Mouse (Mus musculus) MEL (cell line): ENCODE measurements around the gene Tmem29. TPM values are rescaled to one million over a fixed set of nuclear protein-coding genes. Genes with fewer than 3 reads are reported as not detected.
"Not testable (repeated sequence)": the region's sequence is repeated elsewhere in the genome, so short reads cannot be mapped to it uniquely, and the experiment has no call there.

Source experiments
- DNase-seq: peaks from one replicate; pipeline ENCODE4 v3.0.0; 2011; ENCODE audit warnings: low read depth, low spot score
- H3K27ac ChIP-seq: 2 replicates; pipeline ENCODE4 v1.5.1; 2012; ENCODE audit warnings: low read depth, mild to moderate bottlenecking, control low read depth, low read length, moderate library complexity; ENCODE audit not compliant: control insufficient read depth
- H3K27me3 ChIP-seq, 2 experiments: fragments of 150-350 bp in 1 of 2; sonication (generic) in 1 of 2; 2 replicates each; pipeline ENCODE4 v1.6.1; 2012; ENCODE audit warnings: low read length in 2 of 2, mild to moderate bottlenecking in 2 of 2, improper control_type of control experiment in 1 of 2, moderate library complexity in 1 of 2; ENCODE audit not compliant: insufficient read depth in 2 of 2, control insufficient read depth in 1 of 2
- H3K36me3 ChIP-seq, 2 experiments: 2 replicates each; pipeline ENCODE4 v1.6.1; 2012 to 2014; ENCODE audit warnings: low read length in 2 of 2, improper control_type of control experiment in 1 of 2, inconsistent platforms in 1 of 2, mild to moderate bottlenecking in 1 of 2; ENCODE audit not compliant: insufficient read depth in 2 of 2, control insufficient read depth in 1 of 2
- H3K4me1 ChIP-seq, 2 experiments: fragments of 150-350 bp in 1 of 2; sonication (generic) in 1 of 2; 2 replicates each; pipeline ENCODE4 v1.6.1; 2012; ENCODE audit warnings: low read length in 2 of 2, improper control_type of control experiment in 1 of 2, mild to moderate bottlenecking in 1 of 2; ENCODE audit not compliant: insufficient read depth in 2 of 2, control insufficient read depth in 1 of 2
- H3K4me3 ChIP-seq, 2 experiments: fragments of 150-350 bp in 1 of 2; sonication (generic) in 1 of 2; 2 replicates each; pipeline ENCODE4 v1.5.1; 2012; ENCODE audit warnings: low read depth in 2 of 2, low read length in 2 of 2, mild to moderate bottlenecking in 2 of 2, moderate library complexity in 2 of 2, control low read depth in 1 of 2, improper control_type of control experiment in 1 of 2; ENCODE audit not compliant: control insufficient read depth in 1 of 2, insufficient read depth in 1 of 2
- H3K79me2 ChIP-seq: 2 replicates; pipeline ENCODE4 v1.6.1; 2012; ENCODE audit warnings: mild to moderate bottlenecking, low read length, moderate library complexity; ENCODE audit not compliant: control insufficient read depth, poor library complexity, insufficient read depth
- H3K9ac ChIP-seq: 2 replicates; pipeline ENCODE4 v1.6.1; 2012; ENCODE audit warnings: low read depth, mild to moderate bottlenecking, control low read depth, low read length, moderate library complexity; ENCODE audit not compliant: control insufficient read depth, poor library complexity, severe bottlenecking
- H3K9me3 ChIP-seq: fragments of 150-350 bp; sonication (generic); replicated peaks from 2 replicates; pipeline ENCODE4 v1.6.1; 2012; ENCODE audit warnings: mild to moderate bottlenecking, low read length, improper control_type of control experiment, moderate library complexity; ENCODE audit not compliant: insufficient read depth
- BHLHE40 ChIP-seq: IDR thresholded peaks from 2 replicates; pipeline ENCODE4 v1.6.1; 2012; ENCODE audit warnings: low read depth, mild to moderate bottlenecking, inconsistent platforms, low read length, improper control_type of control experiment, borderline replicate concordance
- CHD2 ChIP-seq: IDR thresholded peaks from 2 replicates; pipeline ENCODE4 v1.6.1; 2011; ENCODE audit warnings: low read length, improper control_type of control experiment
- E2F4 ChIP-seq: IDR thresholded peaks from 2 replicates; pipeline ENCODE4 v1.6.1; 2011; ENCODE audit warnings: low read depth, low read length, improper control_type of control experiment, borderline replicate concordance
- EP300 ChIP-seq, 2 experiments: IDR thresholded peaks; 2 replicates each; pipeline ENCODE4 v1.6.1; 2011; ENCODE audit warnings: improper control_type of control experiment in 2 of 2, low read length in 2 of 2, low read depth in 1 of 2, mild to moderate bottlenecking in 1 of 2
- ETS1 ChIP-seq: IDR thresholded peaks from 2 replicates; pipeline ENCODE4 v1.6.1; 2012; ENCODE audit warnings: low read depth, mild to moderate bottlenecking, inconsistent platforms, low read length, improper control_type of control experiment, moderate library complexity
- GABPA ChIP-seq: IDR thresholded peaks from 2 replicates; pipeline ENCODE4 v1.6.1; 2012; ENCODE audit warnings: low read depth, mild to moderate bottlenecking, inconsistent platforms, low read length, improper control_type of control experiment, moderate library complexity
- GATA1 ChIP-seq: IDR thresholded peaks from 2 replicates; pipeline ENCODE4 v1.6.1; 2011; ENCODE audit warnings: low read depth, low read length, improper control_type of control experiment
- HCFC1 ChIP-seq: IDR thresholded peaks from 2 replicates; pipeline ENCODE4 v1.6.1; 2012; ENCODE audit warnings: low read depth, mild to moderate bottlenecking, inconsistent platforms, low read length, improper control_type of control experiment, moderate library complexity
- JUND ChIP-seq: IDR thresholded peaks from 2 replicates; pipeline ENCODE4 v1.6.1; 2011; ENCODE audit warnings: low read depth, mild to moderate bottlenecking, improper control_type of control experiment, low read length
- KAT2A ChIP-seq: conservative IDR thresholded peaks from 2 replicates; pipeline ENCODE4 v1.6.1; 2012; ENCODE audit warnings: low read depth, low read length, improper control_type of control experiment, inconsistent platforms
- MAFK ChIP-seq: IDR thresholded peaks from 2 replicates; pipeline ENCODE4 v1.6.1; 2011; ENCODE audit warnings: low read depth, mild to moderate bottlenecking, low read length, improper control_type of control experiment, borderline replicate concordance
- MAX ChIP-seq: IDR thresholded peaks from 2 replicates; pipeline ENCODE4 v1.6.1; 2011; ENCODE audit warnings: low read length, improper control_type of control experiment
- MAZ ChIP-seq: IDR thresholded peaks from 2 replicates; pipeline ENCODE4 v1.6.1; 2012; ENCODE audit warnings: low read depth, mild to moderate bottlenecking, inconsistent platforms, low read length, improper control_type of control experiment
- MEF2A ChIP-seq: IDR thresholded peaks from 2 replicates; pipeline ENCODE4 v1.6.1; 2014; ENCODE audit warnings: low read depth, mild to moderate bottlenecking, inconsistent platforms, low read length, improper control_type of control experiment; ENCODE audit not compliant: poor library complexity, insufficient replicate concordance, severe bottlenecking; ENCODE audit errors: extremely low read depth
- MXI1 ChIP-seq: IDR thresholded peaks from 2 replicates; pipeline ENCODE4 v1.6.1; 2011; ENCODE audit warnings: mild to moderate bottlenecking, low read depth, low read length, improper control_type of control experiment
- POLR2A ChIP-seq, 2 experiments: IDR thresholded peaks; 2 replicates each; pipeline ENCODE4 v1.6.1; 2011 to 2012; ENCODE audit warnings: low read length in 2 of 2, mild to moderate bottlenecking in 2 of 2, control low read depth in 1 of 2, improper control_type of control experiment in 1 of 2, low read depth in 1 of 2, moderate library complexity in 1 of 2; ENCODE audit not compliant: control insufficient read depth in 1 of 2, insufficient read depth in 1 of 2, poor library complexity in 1 of 2
- POLR2AphosphoS2 ChIP-seq: IDR thresholded peaks from 2 replicates; pipeline ENCODE4 v1.6.1; 2011; ENCODE audit warnings: low read length, improper control_type of control experiment
- POLR2AphosphoS5 ChIP-seq: IDR thresholded peaks from 2 replicates; pipeline ENCODE4 v1.6.1; 2012; ENCODE audit warnings: low read depth, borderline replicate concordance, mild to moderate bottlenecking, inconsistent platforms, low read length, moderate library complexity, mixed read lengths
- RAD21 ChIP-seq: IDR thresholded peaks from 2 replicates; pipeline ENCODE4 v1.6.1; 2011; ENCODE audit warnings: mild to moderate bottlenecking, low read depth, low read length, improper control_type of control experiment
- RCOR1 ChIP-seq: IDR thresholded peaks from 2 replicates; pipeline ENCODE4 v1.6.1; 2012; ENCODE audit warnings: low read depth, mild to moderate bottlenecking, inconsistent platforms, low read length, improper control_type of control experiment
- TAL1 ChIP-seq: IDR thresholded peaks from 2 replicates; pipeline ENCODE4 v1.6.1; 2012; ENCODE audit warnings: mild to moderate bottlenecking, inconsistent platforms, low read length, moderate library complexity, mixed read lengths
- TBP ChIP-seq: IDR thresholded peaks from 2 replicates; pipeline ENCODE4 v1.8.0; 2011; ENCODE audit warnings: low read depth, low read length, improper control_type of control experiment
- TCF12 ChIP-seq: IDR thresholded peaks from 2 replicates; pipeline ENCODE4 v1.6.1; 2014; ENCODE audit warnings: low read depth, mild to moderate bottlenecking, inconsistent platforms, low read length, improper control_type of control experiment, moderate library complexity
- UBTF ChIP-seq: IDR thresholded peaks from 2 replicates; pipeline ENCODE4 v1.6.1; 2012; ENCODE audit warnings: low read depth, mild to moderate bottlenecking, inconsistent platforms, low read length, improper control_type of control experiment, moderate library complexity, borderline replicate concordance; ENCODE audit not compliant: insufficient read depth
- USF1 ChIP-seq: IDR thresholded peaks from 2 replicates; pipeline ENCODE4 v1.6.1; 2014; ENCODE audit warnings: low read depth, mild to moderate bottlenecking, inconsistent platforms, low read length, improper control_type of control experiment, moderate library complexity
- ZNF384 ChIP-seq: IDR thresholded peaks from 2 replicates; pipeline ENCODE4 v1.6.1; 2012; ENCODE audit warnings: low read depth, mild to moderate bottlenecking, inconsistent platforms, low read length, improper control_type of control experiment
- polyA plus RNA-seq, 2 experiments: library from polyadenylated mRNA; stranded (reverse) in 1 of 2; unstranded in 1 of 2; fragments of >175 nt in 1 of 2; fragments of >200 nt in 1 of 2; gene quantifications; 2 replicates each; pipeline versions ENCODE4 v1.2.1 to v1.2.4; 2012; ENCODE audit warnings: low replicate concordance in 2 of 2, low read depth in 1 of 2; ENCODE audit not compliant: insufficient read length in 2 of 2, insufficient read depth in 1 of 2, missing spikeins in 1 of 2
- total RNA-seq: library from RNA; depleted of rRNA; stranded (reverse); fragments of 300-350 nt; gene quantifications from 2 replicates; pipeline ENCODE4 v1.2.3, GENCODE M21; 2012

Gene Tmem29
- total and polyA plus RNA-seq, 3 experiments: 37.1 to 66.5 TPM; not detected in 1

GRCm38 (mm10) chrX:150486314-150487030 lies 27.5 kb upstream of the Tmem29 start:
- H3K27me3 ChIP-seq, H3K79me2 ChIP-seq, DNase-seq, H3K9me3 ChIP-seq, H3K4me1 ChIP-seq, H3K9ac ChIP-seq, H3K36me3 ChIP-seq: not testable (repeated sequence)
- peak overlapping the region; percentile 31 to 48; a peak in 3 of 4 replicates for H3K4me3 ChIP-seq
- peak overlapping the region; percentile 49 for H3K27ac ChIP-seq
- TF ChIP-seq EP300 (IDR thresholded peaks at IDR 0.05; ENCODE audit: low read depth in 1 of 2, low read length in 2 of 2) (peak; percentile 12 to 47; a peak in 2 of 4 replicates), TAL1 (peak; percentile 31; the same call in 1 of the 2 replicates), GATA1 (peak; percentile 51), ETS1 (peak; percentile 32; the same call in 1 of the 2 replicates), TCF12 (peak; percentile 62)

DNA sequence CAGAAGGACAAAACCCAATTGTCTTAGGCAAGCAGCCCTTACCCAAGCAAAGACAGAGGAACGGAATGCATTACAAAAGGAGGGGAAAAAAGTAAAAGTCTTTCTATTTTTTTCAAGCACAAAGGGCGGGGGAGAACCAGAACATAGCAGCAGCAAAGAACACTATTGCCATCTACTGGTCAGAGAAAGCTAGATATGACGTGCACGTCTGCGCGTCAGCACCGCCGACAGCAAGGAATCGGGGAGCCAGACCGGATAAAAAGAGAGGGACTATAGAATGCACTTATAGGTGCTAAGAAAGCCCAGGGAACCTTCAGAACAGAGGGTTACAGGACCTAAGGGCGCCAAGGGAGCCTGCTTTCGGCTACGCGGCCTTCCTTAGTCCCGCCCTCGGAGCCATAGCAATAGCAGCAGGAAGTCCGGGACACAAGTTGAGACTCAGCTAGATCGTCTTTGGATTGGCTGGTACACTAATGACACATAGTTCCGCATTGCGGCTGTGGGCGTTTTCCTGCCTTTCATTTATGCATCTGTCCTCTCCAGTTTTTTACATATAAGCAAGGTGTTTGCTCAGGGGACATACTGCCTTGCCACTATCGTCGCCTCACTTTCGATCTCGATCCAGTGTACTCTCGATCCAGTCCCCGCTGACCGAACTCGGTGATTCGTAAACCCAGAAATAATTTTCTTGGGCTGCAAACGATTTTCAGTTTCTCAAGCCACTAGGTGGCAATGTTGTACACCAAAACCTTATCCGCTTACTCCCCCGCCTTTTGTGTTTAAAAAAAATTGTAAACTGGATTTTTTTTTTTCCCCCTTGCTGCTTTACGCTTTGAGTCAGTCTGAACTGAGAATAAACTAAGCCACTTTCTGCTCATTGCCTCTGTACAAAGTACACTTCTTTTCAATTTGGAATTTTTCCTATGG lies 19.2 kb upstream of the Tmem29 start:
- Histone ChIP-seq H3K4me3 (peak overlapping the region; percentile 62 to 92), H3K9ac (peak overlapping the region; percentile 92), H3K36me3 (peaks cover 0 to 4% of the 10 kb centered on the region in 2 experiments; a peak in 2 of 4 replicates), H3K27ac (peak overlapping the region; percentile 96), H3K27me3 (no peaks in the 10 kb centered on the region), H3K79me2 (no peaks in the 10 kb centered on the region; the same call in 1 of the 2 replicates), H3K9me3 (no peaks in the 10 kb centered on the region), H3K4me1 (peaks cover 0 to 4% of the 10 kb centered on the region in 2 experiments; a peak in 1 of 4 replicates)
- DNase-seq: peak; percentile 95
- TF ChIP-seq GATA1 (no peak), POLR2AphosphoS5 (no peak), HCFC1 (peak; percentile 81), RCOR1 (0 out of 2 replicates have a peak, but pooled peaks have one; percentile 15), KAT2A (no peak; the same call in 1 of the 2 replicates), MEF2A (peak; percentile 34; the same call in 1 of the 2 replicates), BHLHE40 (peak; percentile 65; the same call in 1 of the 2 replicates), TCF12 (0 out of 2 replicates have a peak, but pooled peaks have one; percentile 29), POLR2A (IDR thresholded peaks at IDR 0.05; ENCODE audit: control insufficient read depth in 1 of 2, insufficient read depth in 1 of 2, low read depth in 1 of 2, low read length in 2 of 2, poor library complexity in 1 of 2) (no peak; a peak in 1 of 4 replicates), GABPA (no peak), JUND (peak; percentile 88), MXI1 (peak; percentile 77), EP300 (IDR thresholded peaks at IDR 0.05; ENCODE audit: low read depth in 1 of 2, low read length in 2 of 2) (peak; percentile 39 to 77; a peak in 3 of 4 replicates), USF1 (no peak), UBTF (no peak), MAX (no peak), RAD21 (peak; percentile 99), E2F4 (no peak; the same call in 1 of the 2 replicates), CHD2 (no peak; the same call in 1 of the 2 replicates), TBP (peak; percentile 61; the same call in 1 of the 2 replicates), TAL1 (no peak), MAFK (no peak), MAZ (peak; percentile 96), POLR2AphosphoS2 (peak; percentile 75; the same call in 1 of the 2 replicates), ZNF384 (peak; percentile 100)
